Mouse (Mus musculus) CH12.LX (cell line): ENCODE data around the gene Gm14214. TPM values are rescaled to one million over a fixed set of nuclear protein-coding genes. Genes with fewer than 3 reads are reported as not detected.

Source experiments
- DNase-seq: peaks from one replicate; pipeline ENCODE4 v3.0.0-alpha.2; 2013; ENCODE audit errors: extremely low read depth
- H3K27ac ChIP-seq: 2 replicates; pipeline ENCODE4 v1.5.1; 2012; ENCODE audit warnings: low read depth, mild to moderate bottlenecking, control low read depth, moderate library complexity; ENCODE audit not compliant: insufficient read depth
- H3K27me3 ChIP-seq: replicated peaks from 2 replicates; pipeline ENCODE3; 2012; ENCODE audit warnings: inconsistent platforms
- H3K36me3 ChIP-seq, 2 experiments: replicated peaks in 1 of 2; 2 replicates each; pipeline versions ENCODE3 to v1.6.1; 2012; ENCODE audit warnings: inconsistent platforms in 1 of 2, low read length in 1 of 2, mild to moderate bottlenecking in 1 of 2, mixed read lengths in 1 of 2, moderate library complexity in 1 of 2; ENCODE audit not compliant: control insufficient read depth in 1 of 2, insufficient read depth in 1 of 2
- H3K4me1 ChIP-seq, 2 experiments: 2 replicates each; pipeline ENCODE4 v1.6.1; 2012; ENCODE audit warnings: inconsistent platforms in 1 of 2, moderate library complexity in 1 of 2; ENCODE audit not compliant: insufficient read depth in 2 of 2, control insufficient read depth in 1 of 2
- H3K4me2 ChIP-seq: 2 replicates; pipeline ENCODE4 v1.6.1; 2012; ENCODE audit warnings: low read depth, mild to moderate bottlenecking, control low read depth; ENCODE audit not compliant: poor library complexity, insufficient read depth, severe bottlenecking
- H3K4me3 ChIP-seq, 3 experiments: fragments of 150-350 bp in 1 of 3; sonication (generic) in 1 of 3; replicated peaks in 1 of 3; 2 replicates each; pipeline versions ENCODE3 to v1.5.1; 2011 to 2012; ENCODE audit warnings: low read depth in 2 of 3, low read length in 2 of 3, mild to moderate bottlenecking in 2 of 3, moderate library complexity in 2 of 3, control low read depth in 1 of 3, improper control_type of control experiment in 1 of 3, inconsistent platforms in 1 of 3, mixed read lengths in 1 of 3; ENCODE audit not compliant: poor library complexity in 1 of 3
- H3K79me2 ChIP-seq: replicated peaks from 2 replicates; pipeline ENCODE4 v1.6.1; 2012; ENCODE audit warnings: mild to moderate bottlenecking, moderate library complexity; ENCODE audit not compliant: control insufficient read depth, poor library complexity, insufficient read depth, severe bottlenecking; ENCODE audit errors: extremely low read depth
- H3K9ac ChIP-seq: 2 replicates; pipeline ENCODE4 v1.6.1; 2012; ENCODE audit warnings: low read depth, mild to moderate bottlenecking, control low read depth, moderate library complexity; ENCODE audit not compliant: insufficient read depth
- H3K9me3 ChIP-seq: replicated peaks from 2 replicates; pipeline ENCODE3; 2012; ENCODE audit warnings: low read length, inconsistent platforms, mixed read lengths
- BHLHE40 ChIP-seq: IDR thresholded peaks from 2 replicates; pipeline ENCODE4 v1.6.1; 2011; ENCODE audit warnings: mild to moderate bottlenecking, low read depth, low read length, improper control_type of control experiment
- CHD1 ChIP-seq: IDR thresholded peaks from 2 replicates; pipeline ENCODE4 v1.6.1; 2012; ENCODE audit warnings: low read depth, low read length, improper control_type of control experiment, inconsistent platforms
- CTCF ChIP-seq, 2 experiments: IDR thresholded peaks in 1 of 2; conservative IDR thresholded peaks in 1 of 2; 2 replicates each; pipeline ENCODE4 v1.5.1; 2011 to 2012; ENCODE audit warnings: low read depth in 2 of 2, low read length in 2 of 2, improper control_type of control experiment in 1 of 2, inconsistent platforms in 1 of 2, mild to moderate bottlenecking in 1 of 2, moderate library complexity in 1 of 2
- E2F4 ChIP-seq: IDR thresholded peaks from 2 replicates; pipeline ENCODE4 v1.6.1; 2011; ENCODE audit warnings: low read depth, low read length, improper control_type of control experiment; ENCODE audit not compliant: insufficient replicate concordance
- GABPA ChIP-seq: IDR thresholded peaks from 2 replicates; pipeline ENCODE4 v1.6.1; 2012; ENCODE audit warnings: low read depth, low read length, improper control_type of control experiment, inconsistent platforms; ENCODE audit not compliant: insufficient replicate concordance
- HCFC1 ChIP-seq: IDR thresholded peaks from 2 replicates; pipeline ENCODE4 v1.6.1; 2012; ENCODE audit warnings: low read depth, mild to moderate bottlenecking, inconsistent platforms, low read length, improper control_type of control experiment
- IRF4 ChIP-seq: IDR thresholded peaks from 2 replicates; pipeline ENCODE4 v1.6.1; 2014; ENCODE audit warnings: low read depth, mild to moderate bottlenecking, inconsistent platforms, low read length, improper control_type of control experiment
- JUN ChIP-seq: IDR thresholded peaks from 2 replicates; pipeline ENCODE4 v1.6.1; 2011; ENCODE audit warnings: low read depth, mild to moderate bottlenecking, low read length, improper control_type of control experiment, moderate library complexity; ENCODE audit not compliant: insufficient read depth
- JUND ChIP-seq: conservative IDR thresholded peaks from 2 replicates; pipeline ENCODE4 v1.6.1; 2011; ENCODE audit warnings: low read depth, low read length, improper control_type of control experiment
- KAT2A ChIP-seq: IDR thresholded peaks from 2 replicates; pipeline ENCODE4 v1.6.1; 2012; ENCODE audit warnings: low read length, improper control_type of control experiment, inconsistent platforms; ENCODE audit not compliant: insufficient replicate concordance
- MAX ChIP-seq: IDR thresholded peaks from 2 replicates; pipeline ENCODE4 v1.6.1; 2011; ENCODE audit warnings: low read length, improper control_type of control experiment
- MAZ ChIP-seq: IDR thresholded peaks from 2 replicates; pipeline ENCODE4 v1.6.1; 2012; ENCODE audit warnings: low read depth, mild to moderate bottlenecking, inconsistent platforms, low read length, improper control_type of control experiment, moderate library complexity
- MYC ChIP-seq: IDR thresholded peaks from 2 replicates; pipeline ENCODE4 v1.6.1; 2011; ENCODE audit warnings: low read depth, mild to moderate bottlenecking, improper control_type of control experiment, low read length
- NELFE ChIP-seq: IDR thresholded peaks from 2 replicates; pipeline ENCODE4 v1.6.1; 2011; ENCODE audit warnings: low read depth, low read length, improper control_type of control experiment
- POLR2A ChIP-seq: IDR thresholded peaks from 2 replicates; pipeline ENCODE4 v1.6.1; 2011; ENCODE audit warnings: low read depth, mild to moderate bottlenecking, improper control_type of control experiment, low read length
- RAD21 ChIP-seq: IDR thresholded peaks from 2 replicates; pipeline ENCODE4 v1.6.1; 2011; ENCODE audit warnings: low read depth, mild to moderate bottlenecking, low read length, improper control_type of control experiment, moderate library complexity
- RCOR1 ChIP-seq: conservative IDR thresholded peaks from 2 replicates; pipeline ENCODE4 v1.6.1; 2012; ENCODE audit warnings: low read depth, mild to moderate bottlenecking, inconsistent platforms, low read length, improper control_type of control experiment
- TCF12 ChIP-seq: IDR thresholded peaks from 2 replicates; pipeline ENCODE4 v1.6.1; 2014; ENCODE audit warnings: low read depth, mild to moderate bottlenecking, inconsistent platforms, low read length, improper control_type of control experiment
- UBTF ChIP-seq: IDR thresholded peaks from 2 replicates; pipeline ENCODE4 v1.6.1; 2012; ENCODE audit warnings: low read depth, mild to moderate bottlenecking, inconsistent platforms, low read length, improper control_type of control experiment, moderate library complexity
- dilution Hi-C: fragments of 300-500 bp; cut with MboI; formaldehyde crosslinking; loops from 2 replicates; pipeline ENCODE4 v1.14.3; 2020; ENCODE audit warnings: low sequenced_read_pairs; ENCODE audit not compliant: extremely low pct_unique_long_range_greater_than_20kb, extremely low pct_ligation_motif_present
- in situ Hi-C: fragments of 300-500 bp; cut with MboI; formaldehyde crosslinking; loops from 3 replicates; pipeline ENCODE4 v1.14.3; 2019; ENCODE audit warnings: low sequenced_read_pairs, low pct_ligation_motif_present, low pct_unique_long_range_greater_than_20kb, mixed read lengths
- polyA plus RNA-seq: library from polyadenylated mRNA; unstranded; fragments of >175 nt; gene quantifications from 2 replicates; pipeline ENCODE4 v1.2.1, GENCODE M21; 2012; ENCODE audit warnings: low read depth; ENCODE audit not compliant: insufficient read length
- total RNA-seq, 2 experiments: library from RNA; depleted of rRNA; stranded (reverse); fragments of 300-350 nt in 1 of 2; fragments of >200 nt in 1 of 2; gene quantifications; 2 replicates each; pipeline ENCODE4 v1.2.3; 2012 to 2014

Gene Gm14214
- total and polyA plus RNA-seq, 3 experiments = 0.41 TPM; not detected in 2

GRCm38 (mm10) chr2:154771604-154772003 is 1.8 kb upstream of the Gm14214 start:
- no peak overlapping the region for H3K27ac ChIP-seq
- TF ChIP-seq UBTF = no peak
- TF ChIP-seq, all 38 proteins: peak for 0
- peaks cover 0 to 15% of the 10 kb centered on the region in 2 experiments; a peak in 2 of 4 replicates for H3K4me1 ChIP-seq
- H3K79me2 ChIP-seq = no peaks in the 10 kb centered on the region
- H3K4me3 ChIP-seq = no peak overlapping the region
- H3K4me2 ChIP-seq = no peak overlapping the region
- DNase-seq = no peak
- peaks cover 5% of the 10 kb centered on the region for H3K9me3 ChIP-seq
- no peak overlapping the region for H3K9ac ChIP-seq
- H3K36me3 ChIP-seq = no peaks in the 10 kb centered on the region
- in situ Hi-C loops = no loop called here
- H3K27me3 ChIP-seq = no peaks in the 10 kb centered on the region
- dilution Hi-C loops = no loop called here

- Histone ChIP-seq H3K27ac (no peak overlapping the region), H3K4me2 (no peak overlapping the region), H3K36me3 (no peaks in the 10 kb centered on the region), H3K9me3 (no peaks in the 10 kb centered on the region), H3K9ac (no peak overlapping the region), H3K4me3 (no peak overlapping the region), H3K79me2 (no peaks in the 10 kb centered on the region), H3K4me1 (peaks cover 3 to 34% of the 10 kb centered on the region in 2 experiments; a peak in 3 of 4 replicates), H3K27me3 (no peaks in the 10 kb centered on the region)
- in situ Hi-C loops (no loop called here), dilution Hi-C loops (no loop called here)
- no peak for DNase-seq
- TF ChIP-seq MAZ (no peak), MYC (no peak), CHD1 (no peak), JUND (no peak), HCFC1 (no peak), KAT2A (no peak), CTCF (conservative IDR thresholded peaks at IDR 0.05 in 1 of 2, IDR thresholded peaks at IDR 0.05 in 1 of 2; ENCODE audit: low read depth in 2 of 2, low read length in 2 of 2) (no peak), POLR2A (no peak), E2F4 (no peak), TCF12 (no peak), RCOR1 (no peak), GABPA (no peak), IRF4 (no peak), RAD21 (no peak), BHLHE40 (no peak), MAX (no peak), NELFE (no peak), JUN (no peak)
These were observed 2.8 kb downstream of the Gm14214 start for GRCm38 (mm10) chr2:154767051-154767450.
